ENCODE assay signal across 9 mouse cellular contexts in the genomic region with DNA sequence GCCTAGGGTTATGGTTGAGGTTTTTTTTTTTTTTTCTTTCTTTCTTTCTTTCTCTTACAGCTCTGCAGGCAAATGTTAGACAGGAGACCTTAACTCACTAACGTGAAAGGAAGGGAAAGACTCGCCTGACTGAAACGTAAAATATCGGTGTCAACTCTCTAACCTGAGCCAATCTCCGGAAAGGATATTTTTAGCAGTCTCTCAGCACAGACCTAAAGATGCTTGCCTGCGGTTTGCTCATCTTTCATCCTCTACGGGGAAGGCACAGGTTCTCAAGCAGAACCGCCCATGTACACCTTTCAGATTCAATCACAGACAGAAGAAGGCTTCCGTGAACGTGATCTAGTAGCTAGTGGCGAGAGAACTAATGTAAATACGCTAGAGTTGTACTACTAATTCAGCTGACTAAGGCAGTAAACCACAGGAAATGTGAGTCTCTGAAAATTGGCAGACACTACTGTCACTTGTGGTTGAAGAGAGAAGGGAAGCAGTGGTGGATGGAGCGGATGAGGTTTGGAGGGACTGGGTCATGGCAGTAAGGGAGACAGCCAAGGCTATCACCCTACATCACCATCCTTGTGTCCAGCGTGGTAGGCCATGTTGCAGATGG. TPM values are rescaled to one million over a fixed set of nuclear protein-coding genes. Genes with fewer than 3 reads are reported as not detected.
A peak's percentile ranks its signal among the peaks of the same experiment; 100 is the strongest.
DNase-seq lines count a peak whose midpoint lies in the region; ATAC-seq lines count a peak whose summit lies in the region.
"Had no signal": no experiment of that assay in that cellular context is flagged by ENCODE, and none has a peak within 500 bp of the region (broad histone marks: within the 10 kb centered on the region; RNA-seq: fewer than 3 reads in every experiment).

No protein-coding gene starts in this region.

- no peak overlapping the region for H3K9ac ChIP-seq in hindbrain, embryonic 16.5 days (ENCODE audit: low read depth, low read length)
- peak overlapping the region; percentile 17; the same call in 1 of the 2 replicates for H3K9ac ChIP-seq in forebrain, embryonic 12.5 days
- H3K9ac ChIP-seq in kidney, embryonic 15.5 days = no peak overlapping the region

- H3K4me2 ChIP-seq in hindbrain, embryonic 16.5 days (ENCODE audit: low read length) = no peak overlapping the region; the same call in 1 of the 2 replicates
- no peak overlapping the region for H3K4me2 ChIP-seq in forebrain, embryonic 12.5 days
- H3K4me2 ChIP-seq in kidney, embryonic 15.5 days = no peak overlapping the region

- no peak for DNase-seq in hindbrain, embryonic 10.5 days (ENCODE audit: low spot score)
- DNase-seq in A20 (ENCODE audit: low read depth, low spot score) = peak; percentile 59
- peak; percentile 55 for DNase-seq in induced T-regulatory cell, adult 2 months (ENCODE audit: low read depth)
- DNase-seq in urinary bladder, postnatal 36 days (ENCODE audit: low spot score in 2 of 2) = no peak
- DNase-seq in T-cell, adult 2 months (ENCODE audit: low spot score) = no peak
- DNase-seq: kidney, adult 8-10 months had no signal

- H3K36me3 ChIP-seq in hindbrain, embryonic 10.5 days = peaks cover 93% of the 10 kb centered on the region
- H3K36me3 ChIP-seq in hindbrain, embryonic 16.5 days (ENCODE audit: control insufficient read depth, insufficient read depth, low read length) = peaks cover 21% of the 10 kb centered on the region
- H3K36me3 ChIP-seq in forebrain, embryonic 12.5 days (replicated peaks) = peaks cover 63% of the 10 kb centered on the region
- no peaks in the 10 kb centered on the region for H3K36me3 ChIP-seq in kidney, embryonic 15.5 days

- 91% methylated on average over 14 of the region's 14 CpGs for WGBS in hindbrain, embryonic 10.5 days
- 78% methylated on average over 14 of the region's 14 CpGs for WGBS in hindbrain, embryonic 16.5 days
- 89% methylated on average over 14 of the region's 14 CpGs for WGBS in forebrain, embryonic 12.5 days
- WGBS in kidney, embryonic 15.5 days = 68% methylated on average over 14 of the region's 14 CpGs

- no peaks in the 10 kb centered on the region for H3K27me3 ChIP-seq in hindbrain, embryonic 10.5 days (ENCODE audit: insufficient read depth, poor library complexity, severe bottlenecking)
- H3K27me3 ChIP-seq in hindbrain, embryonic 16.5 days (replicated peaks; ENCODE audit: control insufficient read depth, insufficient read depth, low read length) = no peaks in the 10 kb centered on the region
- H3K27me3 ChIP-seq in forebrain, embryonic 12.5 days = no peaks in the 10 kb centered on the region
- H3K27me3 ChIP-seq in kidney, embryonic 15.5 days = no peaks in the 10 kb centered on the region

- H3K4me3 ChIP-seq in hindbrain, embryonic 10.5 days = no peak overlapping the region
- no peak overlapping the region for H3K4me3 ChIP-seq in hindbrain, embryonic 16.5 days (ENCODE audit: low read length)
- no peak overlapping the region for H3K4me3 ChIP-seq in forebrain, embryonic 12.5 days (replicated peaks)
- no peak overlapping the region for H3K4me3 ChIP-seq in kidney, embryonic 15.5 days (replicated peaks)

- 0 out of 2 replicates have a peak overlapping the region, but pooled peaks have one; percentile 40 for H3K27ac ChIP-seq in hindbrain, embryonic 10.5 days
- H3K27ac ChIP-seq in hindbrain, embryonic 16.5 days (ENCODE audit: low read depth, low read length) = no peak overlapping the region
- peak overlapping the region; percentile 88 for H3K27ac ChIP-seq in forebrain, embryonic 12.5 days
- H3K27ac ChIP-seq in kidney, embryonic 15.5 days = no peak overlapping the region

- no peak for ATAC-seq in hindbrain, embryonic 16.5 days
- no peak for ATAC-seq in forebrain, embryonic 12.5 days (ENCODE audit: low FRiP score)
- no peak for ATAC-seq in kidney, embryonic 15.5 days (replicated peaks; ENCODE audit: low FRiP score)

- no peaks in the 10 kb centered on the region for H3K9me3 ChIP-seq in hindbrain, embryonic 10.5 days
- H3K9me3 ChIP-seq in hindbrain, embryonic 16.5 days (ENCODE audit: control insufficient read depth, low read length) = no peaks in the 10 kb centered on the region
- no peaks in the 10 kb centered on the region for H3K9me3 ChIP-seq in forebrain, embryonic 12.5 days
- H3K9me3 ChIP-seq in kidney, embryonic 15.5 days (replicated peaks) = no peaks in the 10 kb centered on the region

- H3K4me1 ChIP-seq in hindbrain, embryonic 10.5 days (replicated peaks) = peaks cover 67% of the 10 kb centered on the region
- H3K4me1 ChIP-seq in hindbrain, embryonic 16.5 days (ENCODE audit: control insufficient read depth, insufficient read depth, low read depth, low read length) = peaks cover 49% of the 10 kb centered on the region
- peaks cover 68% of the 10 kb centered on the region for H3K4me1 ChIP-seq in forebrain, embryonic 12.5 days
- peaks cover 16% of the 10 kb centered on the region for H3K4me1 ChIP-seq in kidney, embryonic 15.5 days

RNA-seq across cellular contexts. Expression of a gene that starts 12.9 kb away (rescaled TPM):
- 743 and 1,096 TPM in 2 replicates for polyA plus RNA-seq in hindbrain, embryonic 10.5 days (2016; fragmentation: Nextera tagmentation; extraction: Ambion mirVana)
- 1,907 and 2,195 TPM in 2 replicates for polyA plus RNA-seq in hindbrain, embryonic 16.5 days (2015; fragmentation: Nextera tagmentation; extraction: Ambion mirVana)
- polyA plus RNA-seq in forebrain, embryonic 12.5 days (2016; fragmentation: Nextera tagmentation; extraction: Ambion mirVana) = 1,306 and 1,372 TPM in 2 replicates
- 52.1 and 76.4 TPM in 2 replicates for polyA plus RNA-seq in kidney, embryonic 15.5 days (2015; fragmentation: Nextera tagmentation; extraction: Ambion mirVana)

Comparison
In these comparisons a context has a peak if more than half of its experiments do, and no peak if none do; other contexts are left out.
1. H3K27ac ChIP-seq: peak in hindbrain, embryonic 10.5 days (single experiment) and forebrain, embryonic 12.5 days (single experiment); none in hindbrain, embryonic 16.5 days (single experiment) and kidney, embryonic 15.5 days (single experiment).
2. DNase-seq: peak in A20 (single experiment) and induced T-regulatory cell, adult 2 months (single experiment); none in hindbrain, embryonic 10.5 days (single experiment), urinary bladder, postnatal 36 days (0 of 2) and T-cell, adult 2 months (single experiment).